Mouse (Mus musculus) testis, postnatal 14 days (tissue): ENCODE results near the gene Rbm42.

Experiments used
- DNase-seq: peaks from one replicate; pipeline ENCODE4 v3.0.0; 2021; ENCODE audit warnings: low spot score

Rbm42 gene

DNA sequence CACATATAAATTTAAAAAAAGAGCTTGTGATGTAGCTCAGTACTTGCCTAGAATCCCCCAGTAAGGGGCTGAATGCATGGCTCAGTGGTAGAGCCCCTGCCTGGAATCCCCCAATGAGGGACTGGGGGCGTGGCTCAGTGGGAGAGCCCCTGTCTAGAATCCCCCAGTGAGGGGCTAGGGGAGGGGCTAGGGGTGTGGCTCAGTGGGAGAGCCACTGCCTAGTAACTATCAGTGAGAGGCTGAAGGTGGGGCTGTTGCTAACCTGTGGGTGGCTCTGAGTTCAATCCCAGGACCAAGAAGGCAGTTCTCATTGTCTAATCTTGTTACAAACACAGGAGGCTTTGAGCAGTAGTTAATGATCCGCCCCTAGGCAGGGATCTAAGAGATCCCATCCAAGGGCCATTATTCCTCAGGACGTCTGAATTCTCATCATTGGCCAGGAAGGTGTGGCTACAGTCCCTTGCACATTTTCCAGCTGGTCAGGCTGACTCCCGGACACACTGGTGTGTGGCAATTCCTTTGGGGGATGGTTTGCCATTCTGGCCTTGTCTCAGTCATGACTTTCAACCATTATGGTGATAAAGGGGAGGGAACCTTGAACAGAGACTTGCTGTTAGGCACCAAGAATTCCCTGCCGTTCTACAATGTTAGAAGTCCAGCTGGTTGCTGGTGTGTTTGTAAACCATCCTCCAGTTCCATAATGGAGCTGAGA, 34.9 kb downstream of the Rbm42 start:
- peak; percentile 48 for DNase-seq

DNA sequence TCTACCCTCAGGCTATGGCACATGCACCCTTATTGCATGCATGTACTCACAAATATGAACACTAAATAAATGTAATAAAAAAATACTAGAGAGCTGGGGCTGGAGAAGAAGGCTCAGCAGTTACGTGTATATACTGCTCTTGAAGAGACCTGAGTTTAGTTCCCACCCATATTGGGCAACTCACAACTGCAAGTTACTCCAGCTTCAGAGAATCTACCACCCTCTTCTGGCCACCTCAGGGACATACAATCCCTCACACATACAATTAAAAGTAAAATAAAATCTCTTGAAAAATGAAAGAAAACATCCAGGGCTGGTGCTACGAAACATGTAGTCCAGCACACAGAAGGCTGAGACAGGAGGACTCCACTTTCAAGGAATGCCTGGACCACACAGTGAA, 35.7 kb downstream of the Rbm42 start:
- DNase-seq: no peak

DNA sequence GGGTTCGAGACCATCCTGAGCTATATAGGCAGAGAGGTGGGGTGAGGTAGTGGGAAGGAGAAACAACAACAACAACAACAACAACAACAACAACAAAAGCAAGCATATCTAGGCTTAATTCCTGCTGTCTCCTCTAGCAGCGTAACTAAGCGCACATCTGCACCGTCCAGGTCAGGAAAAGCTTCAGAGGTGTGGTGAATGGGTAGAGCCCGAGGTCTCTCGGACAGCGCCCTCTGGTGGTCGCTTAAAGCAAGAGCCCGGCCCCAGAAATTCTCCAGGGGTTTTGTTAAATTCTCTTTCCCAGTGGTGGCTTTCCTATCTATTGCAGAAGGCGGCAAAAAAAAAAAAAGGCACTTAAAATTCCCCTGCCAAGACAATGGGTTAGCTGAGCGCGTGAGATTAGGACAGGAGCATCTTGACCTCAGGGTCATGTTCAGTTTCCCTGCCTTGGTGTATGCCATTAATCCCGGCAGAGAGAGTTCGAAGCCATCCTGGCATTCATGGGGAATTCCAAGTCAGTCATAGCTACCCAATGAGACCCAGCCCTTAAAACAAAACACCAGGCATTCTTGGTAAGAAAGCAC, 36.5 kb downstream of the Rbm42 start:
- peak; percentile 64 for DNase-seq

DNA sequence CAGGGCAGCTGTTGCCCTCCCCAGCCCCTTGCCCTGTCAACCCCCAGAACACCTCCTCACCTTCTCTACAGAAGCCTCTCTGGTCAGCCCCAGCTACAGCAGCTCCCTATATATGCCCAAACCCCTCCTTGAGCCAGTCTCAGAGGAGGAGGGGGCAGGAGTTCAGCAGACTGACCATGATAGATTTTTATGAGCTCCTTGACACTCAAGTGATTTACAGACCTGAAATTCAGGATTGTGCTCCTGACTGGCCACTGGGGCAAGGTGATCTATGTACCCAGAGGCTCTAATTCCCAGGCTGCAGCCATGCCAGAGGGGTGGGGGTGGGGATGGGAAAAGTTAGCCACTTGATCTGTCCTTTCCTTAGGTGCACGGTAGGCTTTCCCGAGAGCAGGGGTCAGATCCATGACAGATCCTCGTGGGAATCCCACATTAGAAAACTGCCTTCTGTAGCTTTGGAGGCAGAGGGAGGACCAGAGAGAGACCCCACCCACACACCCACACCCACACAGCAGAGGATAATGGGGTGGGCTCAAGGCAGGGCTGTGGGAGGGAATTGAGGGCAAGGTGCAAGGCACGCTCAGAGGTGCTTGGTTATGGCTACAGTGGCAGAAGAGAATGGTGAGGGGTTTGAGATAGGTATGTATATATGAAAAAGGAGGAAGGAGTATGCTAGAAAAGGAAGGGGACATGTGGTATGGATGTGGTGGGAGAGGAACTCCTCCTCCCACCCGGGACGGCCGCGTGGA, 37.3 kb downstream of the Rbm42 start, which contains the start of gene Upk1a:
Upk1a (minus strand) TSS at position 194 of the 749 bp plus-strand sequence.
- DNase-seq: no peak

DNA sequence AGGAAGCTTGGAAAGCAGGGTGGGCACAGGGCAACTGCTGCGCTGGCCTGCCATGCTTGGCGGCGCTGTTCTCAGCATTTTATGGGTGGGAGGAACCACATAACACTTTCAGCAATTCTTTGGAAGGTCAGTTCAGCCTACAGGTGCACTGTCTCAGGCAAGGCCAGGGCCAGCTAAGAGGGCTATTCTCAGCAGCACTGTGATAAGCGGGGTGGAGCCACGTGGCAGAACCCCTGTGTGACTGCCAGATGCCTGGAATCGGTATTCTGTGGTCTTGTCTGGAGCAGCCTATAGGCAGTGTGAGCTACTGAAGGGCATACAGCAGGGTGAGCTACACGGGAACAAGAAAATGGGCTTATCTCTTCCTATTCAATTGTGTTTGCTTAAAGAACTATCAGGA, 40.1 kb downstream of the Rbm42 start:
- no peak for DNase-seq

DNA sequence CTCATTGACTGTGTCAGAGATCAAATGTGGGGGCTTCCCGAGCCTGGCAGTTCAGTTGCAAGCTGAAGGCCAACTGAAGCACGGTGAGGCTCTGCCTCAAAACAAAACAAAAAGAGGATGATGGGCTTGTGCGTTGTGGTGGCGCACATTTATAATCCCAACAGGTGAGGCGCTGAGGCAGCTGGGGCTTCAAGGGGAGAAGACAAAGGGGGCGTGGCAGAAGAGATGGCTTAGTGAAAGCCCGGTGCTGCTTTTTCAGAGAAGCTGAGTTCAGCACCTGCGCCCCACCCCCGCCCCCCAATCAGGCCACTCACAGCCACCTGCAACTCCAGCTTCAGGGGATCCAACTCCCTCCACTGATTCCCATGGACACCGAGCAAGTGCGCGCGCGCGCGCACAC, 41.6 kb downstream of the Rbm42 start:
- DNase-seq: no peak

DNA sequence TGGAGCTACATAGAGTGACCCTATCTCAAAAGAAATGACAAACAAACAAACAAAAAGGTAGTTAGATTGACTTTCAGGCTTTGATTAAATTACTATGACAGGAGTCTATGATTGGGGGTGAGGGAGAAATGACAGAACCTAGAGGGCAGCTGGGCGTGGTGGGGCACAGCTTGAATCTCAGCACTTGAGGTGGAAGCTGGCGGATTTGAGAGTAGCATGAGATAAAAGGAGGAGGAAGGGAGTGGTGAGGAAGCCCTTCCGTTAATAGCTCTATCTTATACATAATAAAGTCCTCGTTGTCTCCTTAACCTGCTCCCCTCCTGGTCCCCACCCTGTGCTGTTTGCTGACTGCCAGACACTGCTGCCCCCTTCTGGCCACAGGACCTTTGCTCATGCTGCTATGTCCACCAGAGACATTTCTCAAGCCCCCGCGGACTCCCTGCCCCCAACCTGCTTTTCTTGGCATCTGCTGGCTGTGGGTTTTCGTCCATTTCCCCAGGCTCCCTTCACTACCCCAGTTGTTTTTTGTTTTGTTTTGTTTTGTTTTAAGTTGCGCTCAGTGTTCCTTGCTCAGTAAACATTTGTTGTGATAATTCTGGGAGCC, 42.3 kb downstream of the Rbm42 start:
- no peak for DNase-seq

DNA sequence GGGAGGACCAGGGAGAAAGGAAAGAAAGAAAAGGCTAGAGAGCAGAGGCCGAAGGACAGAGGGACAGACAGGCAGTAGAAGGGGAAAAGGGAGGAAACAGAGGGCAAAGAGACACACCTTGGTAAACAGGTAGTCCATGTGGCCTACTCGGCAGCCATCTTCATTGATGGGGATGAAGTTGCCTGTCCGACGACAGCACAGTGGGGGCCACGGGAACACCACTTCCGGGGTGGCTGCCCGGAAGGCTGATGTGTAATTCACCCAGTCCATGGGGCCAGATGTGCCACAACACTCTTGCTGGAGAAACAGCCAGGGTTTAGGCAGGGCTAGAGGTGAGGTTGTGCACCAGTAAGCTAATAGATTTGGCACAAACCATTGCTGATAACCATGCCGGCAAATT, 45.2 kb downstream of the Rbm42 start:
- no peak for DNase-seq

DNA sequence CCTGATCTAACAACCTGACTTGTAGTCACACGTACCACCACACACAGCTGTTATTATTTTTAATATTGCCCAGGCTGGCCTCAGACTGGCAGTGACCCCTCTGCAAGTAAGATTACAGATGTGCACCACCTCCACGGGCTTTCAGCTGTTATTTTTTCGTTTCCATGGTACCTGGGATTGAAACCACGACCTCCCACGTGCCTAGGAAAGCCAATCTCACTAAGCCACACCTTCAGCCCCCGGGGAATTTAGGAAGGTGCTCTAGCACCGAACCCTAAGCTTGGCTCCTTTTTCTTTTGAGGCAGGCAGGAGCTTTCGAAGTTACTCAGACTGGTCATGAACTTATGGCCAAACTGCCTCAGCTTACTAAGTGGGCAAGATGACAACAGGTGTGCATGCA, 45.7 kb downstream of the Rbm42 start:
- no peak for DNase-seq

DNA sequence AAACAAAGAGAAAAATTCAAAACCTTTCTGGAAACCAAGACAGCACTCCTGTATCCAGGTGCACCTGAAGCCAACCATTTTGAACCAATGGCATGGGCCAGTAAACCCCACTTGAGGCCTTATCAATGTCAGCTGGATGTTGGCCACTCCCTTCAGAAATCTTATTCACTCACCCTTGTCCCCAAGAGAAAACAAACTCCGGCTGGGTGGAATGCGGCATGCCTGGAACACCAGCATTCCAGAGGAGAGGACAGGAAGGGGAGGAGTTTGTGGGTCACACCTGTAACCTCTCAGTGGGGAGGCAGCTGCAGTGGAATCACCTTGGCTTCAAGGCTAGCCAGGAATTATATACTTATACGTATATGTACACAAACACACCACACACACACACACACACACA, 47.5 kb downstream of the Rbm42 start:
- DNase-seq: no peak

DNA sequence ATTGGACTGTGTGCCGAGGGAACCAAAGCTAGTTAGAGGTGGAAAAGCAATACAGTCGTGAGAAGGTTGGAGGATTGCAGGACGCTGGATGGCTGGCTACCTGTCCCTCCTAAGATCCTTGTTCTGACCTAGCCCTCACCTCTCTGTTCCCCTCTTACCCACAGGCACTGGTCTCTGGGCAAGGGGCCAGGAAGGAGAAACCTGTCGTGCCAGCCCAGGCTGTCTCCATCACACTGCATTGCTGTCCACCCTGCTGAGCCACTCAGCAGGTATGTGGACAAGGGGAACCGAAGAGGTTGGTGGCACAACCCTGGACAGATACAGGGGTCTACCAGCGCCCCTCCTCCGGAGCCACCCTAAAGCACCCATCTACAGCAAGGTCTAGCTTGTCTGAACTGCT, 49.5 kb downstream of the Rbm42 start:
- no peak for DNase-seq

DNA sequence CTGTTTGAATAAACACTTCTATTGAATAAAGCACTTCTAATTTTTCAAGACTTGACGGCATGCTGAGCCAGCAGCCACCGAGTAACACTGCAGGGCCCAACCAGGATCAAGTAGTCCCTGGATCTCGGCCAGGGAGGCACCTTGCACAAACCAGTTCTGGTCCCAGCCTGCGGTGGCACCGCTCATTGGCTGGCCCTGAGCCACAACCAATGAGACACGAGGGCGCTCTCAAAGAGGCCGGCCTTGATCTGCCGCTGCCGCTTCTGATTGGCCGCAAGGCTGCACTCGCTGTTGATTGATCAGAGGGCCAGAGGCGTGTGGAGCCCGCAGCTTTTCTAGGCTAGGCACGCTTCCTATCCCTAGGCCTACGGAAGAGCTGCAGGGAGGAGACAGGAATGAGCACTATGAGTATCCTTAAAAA, 50.2 kb downstream of the Rbm42 start:
- peak; percentile 95 for DNase-seq

DNA sequence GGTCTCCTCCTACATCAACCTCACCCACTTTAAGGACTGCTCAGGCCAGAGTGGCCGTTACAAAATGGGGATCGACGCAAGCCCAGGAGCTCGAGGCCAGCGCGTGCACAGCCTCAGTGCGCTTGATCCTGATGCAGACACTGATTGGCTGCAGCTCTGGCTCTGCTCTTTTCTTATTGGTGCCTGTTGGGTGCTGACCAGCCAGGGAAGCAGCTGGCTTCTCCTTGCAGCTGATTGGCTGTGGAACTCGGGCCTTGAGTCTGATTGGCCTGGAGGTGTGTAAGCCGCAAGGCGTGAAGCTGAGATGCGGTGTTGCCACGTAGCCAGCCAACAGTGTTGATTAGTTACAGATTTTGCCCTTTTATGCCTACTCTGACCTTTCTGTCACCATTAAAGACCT, 51.3 kb downstream of the Rbm42 start, which contains the start of gene Zbtb32:
Zbtb32 (minus strand) TSS at position 124 of the 400 bp plus-strand sequence.
- peak; percentile 93 for DNase-seq

DNA sequence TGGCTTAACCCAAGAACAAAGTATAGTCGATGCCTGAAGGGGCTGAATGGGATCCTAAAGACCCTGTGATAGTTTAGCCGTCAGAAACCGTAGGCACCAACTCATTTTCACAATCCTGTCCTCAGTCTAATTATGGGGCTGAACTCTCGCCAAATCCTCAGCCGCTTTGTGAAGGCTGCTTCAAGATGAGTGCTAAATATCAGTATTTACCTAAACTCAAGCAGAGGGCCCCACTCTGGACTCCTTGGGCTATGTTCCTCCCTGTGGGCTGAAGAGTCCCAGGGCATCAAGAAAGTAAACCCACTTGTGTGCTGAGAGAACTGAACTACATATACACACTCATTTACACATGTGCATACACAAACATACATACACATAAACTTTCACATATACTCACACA, 53.3 kb downstream of the Rbm42 start:
- no peak for DNase-seq

DNA sequence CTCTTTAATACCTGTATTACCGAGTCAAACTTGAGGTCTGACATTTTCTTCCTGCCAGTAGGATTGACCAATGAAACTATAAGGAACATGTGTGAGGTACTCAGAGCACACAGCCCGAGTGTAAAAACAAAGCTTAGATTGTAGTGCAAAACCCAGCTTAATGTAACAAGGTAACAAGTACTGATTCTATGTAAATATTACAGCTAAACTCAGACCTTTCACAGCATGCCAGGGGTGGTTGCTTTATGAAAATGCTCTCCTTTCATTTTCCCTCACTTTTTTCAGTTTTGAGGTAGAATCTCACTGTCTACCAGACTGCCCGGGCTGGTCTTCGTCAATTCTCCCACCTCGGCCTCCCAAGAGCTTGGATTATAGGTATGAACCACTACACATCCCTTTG, 54.0 kb downstream of the Rbm42 start:
- DNase-seq: no peak

DNA sequence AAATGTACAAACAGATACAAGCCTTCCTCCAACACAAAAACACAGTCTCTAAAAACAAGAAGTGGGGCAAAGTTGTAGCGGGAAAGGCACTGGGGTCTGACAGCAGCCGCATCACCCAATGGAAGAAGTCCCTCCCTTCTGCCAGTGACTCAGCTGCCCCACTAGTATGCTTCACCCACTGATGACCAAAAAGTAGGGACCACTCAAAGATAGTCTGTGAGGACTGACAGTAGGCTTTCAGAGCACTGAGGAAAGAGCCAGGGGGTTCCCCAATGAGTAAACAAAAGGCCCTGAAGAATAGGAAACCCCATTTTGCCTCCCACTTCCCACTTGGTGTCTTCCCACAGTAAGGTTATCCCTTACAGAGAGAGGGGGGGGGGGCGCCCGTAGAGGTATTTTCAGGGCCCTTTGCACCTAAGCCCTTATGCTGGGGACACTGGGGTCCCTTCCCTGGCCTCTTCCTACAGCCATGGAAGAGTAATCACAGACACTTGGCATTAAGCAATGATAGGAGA, 55.5 kb downstream of the Rbm42 start:
- no peak for DNase-seq

DNA sequence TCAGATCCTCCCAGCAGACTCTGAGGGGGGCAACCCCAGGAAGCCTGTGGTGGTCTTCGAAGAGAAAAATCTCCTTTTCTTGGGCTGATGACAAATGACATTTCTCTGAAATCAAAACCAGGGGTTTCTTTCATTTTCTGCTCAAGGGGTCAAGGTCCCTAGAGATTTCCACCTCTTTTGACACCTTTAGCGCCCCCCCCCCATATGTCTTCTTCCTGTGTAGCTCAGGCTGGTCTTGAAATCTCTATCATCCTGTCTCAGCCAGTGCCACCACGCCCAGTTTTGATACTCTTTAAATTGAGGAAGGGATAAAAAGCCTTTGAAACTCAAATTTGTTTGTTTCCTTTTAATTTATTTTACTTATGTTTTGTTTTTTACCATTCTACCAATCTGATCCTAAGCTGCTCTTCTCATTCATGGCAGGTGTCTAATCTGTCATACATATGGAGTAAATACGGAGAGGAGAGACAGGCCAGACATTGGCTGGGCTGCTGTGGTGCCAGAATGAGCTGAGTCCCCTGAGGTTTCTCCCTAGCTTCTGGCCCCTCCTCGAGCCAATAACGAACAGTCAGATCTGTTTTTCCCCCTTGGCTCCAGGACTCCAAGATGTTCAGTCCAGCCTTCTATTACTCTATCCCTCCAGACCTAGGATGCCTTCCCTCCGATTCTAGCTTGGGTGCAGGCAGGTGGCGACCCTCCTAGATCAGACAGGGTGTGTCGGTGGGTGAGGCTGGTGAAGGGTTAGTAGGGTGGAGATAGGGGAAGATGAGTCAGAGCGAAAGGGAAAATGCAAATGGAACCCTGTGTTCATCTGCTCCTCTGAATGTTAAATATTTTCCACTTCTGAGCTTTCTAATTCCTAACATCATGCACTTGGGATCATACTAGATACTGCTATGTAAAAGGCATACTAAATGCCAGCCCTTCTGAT, 56.3 kb downstream of the Rbm42 start:
- no peak for DNase-seq

DNA sequence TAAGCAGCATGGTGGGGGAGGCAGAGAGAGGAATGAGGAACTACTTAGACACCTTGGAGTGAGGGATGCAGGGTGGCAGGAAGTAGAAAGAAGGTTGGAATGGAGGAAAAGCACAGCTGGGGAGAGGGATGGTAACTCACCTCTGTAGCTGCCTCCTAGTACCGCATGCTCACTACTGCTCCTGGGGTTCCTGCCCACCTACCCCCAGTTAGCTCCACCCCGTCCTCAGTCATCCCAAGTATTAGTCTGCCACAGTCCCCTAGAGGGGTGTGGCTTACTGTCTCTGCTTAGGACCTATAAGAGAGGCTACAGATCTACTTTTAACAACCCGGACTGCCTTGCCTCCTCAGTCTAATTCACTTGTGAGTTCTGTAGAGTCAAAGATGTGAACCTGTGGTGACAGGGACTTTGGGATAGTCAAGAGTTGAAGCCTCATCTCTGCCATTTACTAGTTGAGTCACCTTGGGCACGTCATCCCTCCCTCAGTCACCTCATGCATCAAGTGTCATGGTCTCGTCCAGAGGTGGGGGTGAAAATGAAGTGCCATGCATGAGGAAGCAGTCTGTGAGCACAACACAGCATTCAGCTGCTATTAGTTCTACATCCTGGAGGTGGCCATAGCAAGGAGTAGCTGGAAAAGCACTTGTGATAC, 57.2 kb downstream of the Rbm42 start:
- DNase-seq: no peak

DNA sequence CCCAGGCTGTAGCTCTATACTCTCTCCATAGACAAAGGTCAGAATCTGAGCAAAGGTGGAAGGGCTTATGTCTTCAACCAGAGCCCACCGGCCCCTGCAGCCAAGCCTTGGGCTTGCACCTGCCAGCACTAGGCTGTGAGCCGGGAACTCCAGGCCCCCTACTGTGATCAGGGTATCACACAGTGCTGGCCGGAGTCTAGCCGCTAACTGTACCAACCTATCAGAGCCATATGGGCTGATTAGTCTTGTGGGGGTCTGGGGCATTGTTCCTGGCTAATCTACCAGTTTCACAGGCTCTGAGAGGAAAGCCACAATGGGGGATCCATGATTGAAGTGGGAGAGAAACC, 58.5 kb downstream of the Rbm42 start:
- DNase-seq: no peak
